Mouse (Mus musculus) cerebral cortex, adult 2 months (tissue): ENCODE data around the gene 1700021F07Rik.

ENCODE experiments used
- WGBS: fragments of 180-500 bp; shearing (Covaris S2); methylation state at CpG from one replicate; pipeline ENCODE4 v1.1.7; 2018; 5-methylcytosine and 5-hydroxymethylcytosine counted together

1700021F07Rik gene

GRCm38 (mm10) chr2:173563336-173563735 is 41.0 kb downstream of the 1700021F07Rik start:
- 81% methylated on average over 7 of the region's 7 CpGs for WGBS

DNA sequence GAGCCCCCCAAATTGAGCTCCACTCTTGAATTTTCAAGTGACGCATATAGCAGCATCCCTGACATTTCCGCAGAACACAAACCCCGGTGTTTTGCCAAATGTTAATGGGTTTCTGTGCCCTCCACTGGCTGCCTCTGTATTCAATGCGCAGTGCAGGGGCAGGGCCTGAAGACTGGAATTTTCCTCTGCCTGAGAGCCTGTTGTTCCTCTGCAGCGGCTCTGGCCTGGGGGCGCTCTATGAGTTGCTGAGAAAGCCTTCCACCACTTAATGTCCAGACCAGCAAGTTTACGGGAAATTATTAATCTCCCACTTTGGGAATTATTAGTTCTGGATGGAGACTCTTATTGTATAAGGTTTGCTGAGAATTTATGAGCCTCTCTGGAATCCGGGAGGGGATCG is 41.8 kb downstream of the 1700021F07Rik start:
- 69% methylated on average over 9 of the region's 9 CpGs for WGBS
